Mouse (Mus musculus) kidney, postnatal 25 days (tissue): ENCODE measurements around the gene Ripor2.

Source experiments
- DNase-seq, 2 experiments: peaks; one replicate each; pipeline ENCODE4 v3.0.0; 2021; ENCODE audit warnings: mixed read lengths in 2 of 2

Gene Ripor2

GRCm38 (mm10) chr13:24581833-24582232, at the start of gene Ripor2:
Gene Ripor2, plus strand, starts transcription at chr13:24582189.
- no peak for DNase-seq

DNA sequence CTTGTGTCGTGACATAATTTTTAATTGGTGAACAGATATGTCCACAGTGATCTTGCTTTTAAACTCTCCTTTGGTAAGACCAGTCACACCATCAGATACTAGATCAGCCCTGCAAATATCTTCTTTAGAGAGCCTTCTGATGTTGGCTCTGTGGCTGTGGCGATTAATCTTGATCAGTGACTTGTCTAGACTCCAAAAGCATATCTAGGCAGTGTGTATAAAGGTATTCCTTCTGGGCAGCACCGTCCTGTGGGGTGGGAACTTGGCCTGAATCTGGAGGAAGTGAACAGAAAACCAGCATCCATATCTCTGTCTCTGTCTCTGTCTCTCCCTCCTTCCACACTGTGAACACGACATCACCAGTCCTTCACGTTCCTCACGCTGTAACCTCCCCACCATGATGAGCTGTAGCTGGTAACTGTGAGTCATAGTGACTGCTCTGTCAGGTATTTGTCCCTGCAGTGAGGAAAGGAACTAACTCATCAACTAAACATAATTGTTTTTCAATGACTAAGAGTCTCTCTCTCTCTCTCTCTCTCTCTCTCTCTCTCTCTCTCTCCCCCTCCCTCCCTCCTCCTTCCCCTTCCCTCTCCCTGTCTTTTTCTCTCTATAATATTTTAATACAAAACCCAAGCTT, 45.3 kb upstream of the Ripor2 start:
- DNase-seq = no peak

GRCm38 (mm10) chr13:24538012-24538411, 44.0 kb upstream of the Ripor2 start:
- no peak for DNase-seq

- DNase-seq = peak in 1 of 2 experiments; percentile 9
These were observed 43.0 kb upstream of the Ripor2 start for GRCm38 (mm10) chr13:24538941-24539340.

DNA sequence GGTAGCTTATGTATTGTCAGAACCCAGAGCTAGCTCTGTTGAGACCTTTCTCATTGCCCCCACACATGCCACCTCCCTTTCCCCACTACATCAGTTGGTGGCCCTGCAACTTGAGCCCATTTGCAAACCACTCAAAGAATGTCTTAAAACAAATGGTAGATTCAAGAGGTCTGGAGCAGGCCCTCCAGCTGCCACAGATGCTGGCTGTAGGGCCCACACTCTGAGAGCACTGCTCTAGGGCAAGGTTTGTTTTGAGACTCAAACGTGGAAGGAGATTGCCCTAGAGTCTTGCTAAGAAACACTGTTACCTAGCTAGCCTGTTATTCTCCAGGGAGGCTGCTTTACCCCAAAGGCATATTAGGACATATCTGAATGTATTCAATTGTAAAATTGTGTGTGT, 36.3 kb upstream of the Ripor2 start:
- no peak for DNase-seq

DNA sequence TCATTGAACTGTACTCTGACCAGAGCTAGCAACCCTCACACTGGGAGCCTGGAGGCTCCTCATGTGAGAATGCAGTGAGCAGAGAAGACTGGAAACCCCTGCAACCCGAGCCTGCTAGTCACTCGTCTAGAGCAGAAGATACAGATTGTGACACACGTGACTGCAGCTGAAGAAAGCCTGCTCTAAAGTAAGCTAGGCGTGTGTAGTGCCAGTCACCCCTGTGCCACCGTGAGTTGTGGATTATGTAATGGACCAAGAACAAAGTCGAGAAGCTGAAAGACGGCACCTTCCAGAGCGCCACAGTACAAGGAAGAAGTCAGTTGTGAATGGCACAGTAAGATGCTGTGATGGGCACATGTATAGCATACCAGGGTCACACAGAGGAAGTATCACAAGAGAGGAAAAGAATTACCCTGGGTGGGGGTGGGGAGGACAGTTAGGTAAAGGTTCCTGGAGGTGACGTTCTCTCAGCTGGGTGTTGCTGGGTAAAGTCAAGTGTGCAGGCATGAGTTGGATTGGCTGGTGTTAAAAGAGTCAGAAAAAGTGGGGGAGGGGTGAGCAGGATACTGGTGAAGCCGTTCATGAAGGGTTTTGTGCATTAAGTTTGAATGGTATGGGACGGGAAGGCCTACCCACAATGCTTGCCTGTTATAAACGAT, 35.1 kb upstream of the Ripor2 start:
- DNase-seq = no peak

- no peak for DNase-seq
These were observed 33.1 kb upstream of the Ripor2 start for GRCm38 (mm10) chr13:24548911-24549310.

DNA sequence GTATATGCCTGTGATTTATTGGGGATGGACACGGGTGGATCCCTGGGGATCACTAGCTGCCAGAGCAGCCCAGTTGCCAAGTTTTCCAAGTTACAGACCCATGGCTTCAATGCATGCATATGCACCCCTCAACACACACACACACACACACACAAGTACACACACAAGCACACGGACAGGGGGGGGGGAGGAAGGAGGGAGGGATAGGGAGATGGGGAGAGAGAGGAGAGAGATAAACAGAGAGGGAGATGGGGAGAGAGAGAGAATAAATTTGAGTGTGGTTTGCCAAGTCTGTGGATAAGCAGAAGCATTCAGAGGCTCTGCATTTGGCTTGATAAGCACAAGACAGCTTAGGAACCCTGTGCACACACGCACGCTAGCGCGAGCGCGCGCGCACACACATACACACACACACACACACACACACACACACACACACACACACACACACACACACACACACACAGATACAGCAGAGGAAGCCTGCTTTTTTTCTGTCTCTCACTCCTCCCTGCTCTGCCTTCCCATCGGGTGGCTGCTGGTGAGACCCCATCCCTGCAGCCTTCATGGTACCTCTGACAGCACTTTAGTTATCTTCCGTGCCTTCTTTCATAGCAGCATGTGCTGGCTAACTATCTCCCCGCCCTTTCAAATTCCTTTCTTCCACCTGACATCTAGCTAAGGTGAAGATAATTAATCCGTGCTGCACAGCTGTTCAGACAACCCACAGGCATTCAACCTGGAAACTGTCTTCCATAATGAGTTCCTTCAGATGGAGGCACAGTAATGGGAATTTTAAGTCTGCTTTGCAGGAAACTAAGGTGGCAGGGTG, 30.7 kb upstream of the Ripor2 start:
- DNase-seq = no peak

DNA sequence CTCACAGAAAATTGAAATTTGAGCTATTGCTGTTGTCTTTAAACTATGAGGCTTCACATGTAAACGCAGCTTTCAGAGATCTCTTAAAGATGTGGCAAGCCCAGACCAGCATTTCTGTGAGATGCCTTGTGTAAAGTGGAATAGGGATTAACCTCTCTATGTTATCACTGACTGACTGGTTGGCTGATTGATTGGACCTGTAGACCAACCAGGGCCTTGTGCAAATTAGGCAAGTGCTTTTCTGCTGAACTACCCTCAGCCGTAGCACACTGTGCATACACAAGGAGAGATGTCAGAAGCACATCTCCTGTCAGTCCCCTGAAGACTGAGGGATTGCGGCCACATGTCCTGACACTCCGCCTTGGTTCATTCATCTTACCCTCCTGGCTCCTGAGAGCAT, 29.9 kb upstream of the Ripor2 start:
- DNase-seq = no peak

DNA sequence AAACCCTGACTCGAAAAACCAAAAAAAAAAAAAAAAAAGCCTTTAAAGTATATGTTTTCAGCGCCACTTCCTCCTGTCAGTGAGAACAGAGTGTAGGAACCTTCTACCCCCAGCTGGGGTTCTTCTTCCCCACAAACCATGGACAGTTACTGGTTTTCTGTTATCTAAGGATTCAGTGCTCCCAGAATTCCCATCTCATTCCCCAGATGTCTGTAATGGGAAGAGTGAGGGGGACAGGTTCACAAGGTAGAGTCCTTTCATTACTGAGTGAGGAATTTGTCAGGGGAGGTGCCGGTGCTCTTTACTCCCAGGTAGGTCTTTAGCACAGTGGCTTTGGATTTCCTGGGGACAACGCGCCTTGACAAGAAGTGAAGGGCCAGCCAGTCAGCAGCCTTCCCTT, 20.6 kb upstream of the Ripor2 start:
- no peak for DNase-seq

GRCm38 (mm10) chr13:24564706-24565105, 17.3 kb upstream of the Ripor2 start:
- no peak for DNase-seq

- peak in 1 of 2 experiments; percentile 9 for DNase-seq
These were observed 16.6 kb upstream of the Ripor2 start for GRCm38 (mm10) chr13:24565230-24565949.

- DNase-seq = peak in 1 of 2 experiments; percentile 53
These were observed 16.1 kb upstream of the Ripor2 start for GRCm38 (mm10) chr13:24565950-24566320.

DNA sequence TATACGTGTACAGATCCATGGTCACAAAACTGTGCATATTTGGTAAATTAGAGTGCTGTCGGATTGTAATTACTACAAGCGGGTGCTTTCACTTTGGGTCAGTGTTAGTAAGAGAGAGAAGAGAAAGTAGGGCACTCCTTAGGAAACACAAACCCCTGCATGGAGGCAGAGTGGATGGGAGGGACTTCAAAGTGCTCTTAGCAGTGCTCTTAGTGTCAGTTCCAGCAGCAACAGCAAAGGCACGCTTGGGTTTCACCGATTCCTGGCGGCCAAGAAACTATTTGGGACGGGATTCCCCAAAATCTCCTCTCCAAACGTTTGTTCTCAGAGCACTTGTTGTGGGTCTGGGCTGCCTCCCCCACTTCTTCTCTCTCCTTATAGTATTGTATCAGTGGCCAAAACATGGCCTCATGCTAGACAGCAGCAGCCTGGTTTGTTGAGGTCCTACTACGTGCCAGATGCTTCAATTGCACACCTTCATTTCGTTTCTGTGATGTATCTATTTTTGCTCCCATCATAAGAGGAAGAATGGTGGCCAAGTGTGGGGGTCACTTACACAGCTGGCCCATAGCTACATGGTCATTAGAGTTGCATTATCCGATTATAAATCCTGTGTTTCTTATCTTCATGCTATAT, 14.7 kb upstream of the Ripor2 start:
- DNase-seq = no peak

DNA sequence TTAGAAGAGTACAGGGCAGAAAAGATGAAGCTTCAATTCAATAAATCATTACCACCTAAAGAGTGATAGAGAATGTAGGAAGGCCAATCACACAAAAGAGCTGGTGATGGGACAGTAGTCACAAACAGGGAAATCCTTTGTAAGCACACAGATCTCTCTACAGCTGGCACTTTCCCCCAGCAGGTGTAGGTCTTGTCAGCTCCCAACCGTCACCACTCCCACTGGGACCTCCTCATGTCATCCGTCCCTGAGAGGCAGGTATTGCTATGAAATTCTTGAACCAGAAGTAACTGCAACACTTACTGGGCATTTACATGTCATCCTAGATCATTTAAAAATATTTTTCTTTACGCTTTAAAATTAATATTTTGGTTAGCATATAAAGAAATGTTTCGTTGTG, 12.9 kb upstream of the Ripor2 start:
- no peak for DNase-seq

DNA sequence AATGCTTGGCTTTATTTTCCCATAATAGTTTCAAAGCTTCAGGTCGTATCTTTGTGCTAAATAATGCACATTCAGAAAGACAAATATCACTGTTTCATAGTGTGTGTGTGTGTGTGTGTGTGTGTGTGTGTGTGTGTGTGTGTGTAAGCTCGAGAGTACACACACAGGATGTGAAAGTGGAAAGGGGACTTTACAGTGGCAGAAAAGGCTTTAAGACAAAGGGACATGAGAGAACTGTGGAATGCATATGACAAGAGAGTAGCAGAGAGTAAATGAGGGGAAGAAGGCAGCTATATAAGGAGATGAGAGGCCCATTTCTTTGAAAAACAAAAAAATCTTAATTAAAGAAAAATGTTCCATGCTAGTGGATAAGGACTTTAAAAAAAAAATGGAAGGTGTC, 11.3 kb upstream of the Ripor2 start:
- no peak for DNase-seq

- DNase-seq = no peak
These were observed 10.1 kb upstream of the Ripor2 start for GRCm38 (mm10) chr13:24571906-24572305.

- DNase-seq = no peak
These were observed 6.9 kb upstream of the Ripor2 start for GRCm38 (mm10) chr13:24575126-24575525.

DNA sequence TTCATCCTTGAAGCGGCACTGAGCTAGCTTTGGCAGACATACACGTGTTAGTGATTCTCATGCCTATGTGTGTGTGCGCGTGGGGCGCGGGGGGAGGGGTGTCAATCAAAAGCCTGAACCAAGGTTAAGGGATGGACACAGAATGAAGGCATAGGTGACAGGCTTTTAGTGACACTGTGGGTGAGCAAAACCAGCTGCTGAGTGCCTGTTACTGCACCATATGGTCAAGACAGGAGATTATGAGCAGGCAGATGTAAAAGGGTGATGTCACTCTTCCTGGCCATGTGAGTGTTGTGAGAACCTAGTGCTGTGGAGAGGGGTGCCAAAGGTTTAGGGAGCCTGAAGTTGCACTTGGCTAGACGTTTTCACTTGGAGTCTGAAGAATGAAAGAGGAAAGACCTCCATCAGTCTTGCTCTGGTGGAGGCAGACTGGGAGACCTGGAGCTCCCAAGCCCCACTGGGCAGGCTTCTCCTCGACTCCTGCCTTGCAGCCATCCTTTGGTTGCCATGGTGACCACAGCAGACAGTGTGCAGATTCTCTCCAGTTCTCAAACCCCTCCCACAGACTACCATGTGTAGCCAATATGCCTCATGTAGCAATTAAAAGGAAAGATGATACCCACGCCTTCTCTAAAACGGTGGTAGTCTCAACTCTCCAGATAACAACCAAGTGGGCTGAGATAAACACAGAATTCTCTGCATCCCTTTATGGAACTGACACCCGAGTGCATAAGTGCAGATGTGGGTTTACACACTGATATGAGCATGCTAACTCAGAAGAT, 5.5 kb upstream of the Ripor2 start:
- no peak for DNase-seq

DNA sequence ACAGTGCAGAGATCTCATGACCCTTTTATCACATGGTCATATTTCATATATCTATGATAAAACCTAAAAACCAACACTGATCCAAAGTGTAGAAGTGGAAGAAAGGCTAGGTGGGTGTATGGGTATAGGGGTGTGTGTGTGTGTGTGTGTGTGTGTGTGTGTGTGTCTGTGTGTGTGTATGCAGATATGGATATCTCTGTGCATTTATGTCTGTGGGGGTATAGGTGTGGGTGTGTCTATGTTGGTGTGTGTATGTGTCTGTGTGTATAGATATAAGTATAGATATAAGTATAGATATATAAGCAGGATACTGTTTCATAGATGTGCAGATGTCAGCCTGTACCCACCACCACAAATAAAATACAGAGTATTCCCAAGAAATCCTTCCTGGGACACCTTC, 3.7 kb upstream of the Ripor2 start:
- no peak for DNase-seq

GRCm38 (mm10) chr13:24580759-24581158, 1.2 kb upstream of the Ripor2 start:
- DNase-seq = no peak

- no peak for DNase-seq
These were observed 2.4 kb downstream of the Ripor2 start for GRCm38 (mm10) chr13:24584403-24584802.
